Mouse (Mus musculus): Measurements from ENCODE around the gene Sspn.

The Sspn gene

GRCm38 (mm10) chr6:145977344-145977743, 45.9 kb downstream of the Sspn start:
- DNase-seq = no peak

- no peak for DNase-seq
Measured at GRCm38 (mm10) chr6:145977771-145978450, 46.5 kb downstream of the Sspn start.

GRCm38 (mm10) chr6:145981074-145981473, 49.6 kb downstream of the Sspn start:
- no peak for DNase-seq

- no peak for DNase-seq
Measured at GRCm38 (mm10) chr6:145982335-145982734, 50.9 kb downstream of the Sspn start.

GRCm38 (mm10) chr6:145990578-145990977, 59.1 kb downstream of the Sspn start:
- DNase-seq = no peak

- peak; percentile 58 for DNase-seq
Measured at GRCm38 (mm10) chr6:145992526-145992925, 61.1 kb downstream of the Sspn start.

- DNase-seq = peak; percentile 57
Measured at GRCm38 (mm10) chr6:145992985-145993384, 61.5 kb downstream of the Sspn start.

- peak; percentile 76 for DNase-seq
Measured at GRCm38 (mm10) chr6:145998314-145999007, 67.0 kb downstream of the Sspn start.

GRCm38 (mm10) chr6:146000767-146001166, 69.3 kb downstream of the Sspn start:
- no peak for DNase-seq

- DNase-seq = no peak
Measured at GRCm38 (mm10) chr6:146001396-146002191, 70.2 kb downstream of the Sspn start.

- DNase-seq = no peak
Measured at GRCm38 (mm10) chr6:146004174-146004601, 72.7 kb downstream of the Sspn start.

GRCm38 (mm10) chr6:146005129-146005886, 73.9 kb downstream of the Sspn start:
- DNase-seq = no peak

GRCm38 (mm10) chr6:146005935-146006564, 74.6 kb downstream of the Sspn start:
- DNase-seq = no peak

GRCm38 (mm10) chr6:146006753-146007152, 75.3 kb downstream of the Sspn start:
- DNase-seq = no peak

GRCm38 (mm10) chr6:146008450-146008981, 77.1 kb downstream of the Sspn start:
- DNase-seq = peak; percentile 37

- DNase-seq = no peak
Measured at GRCm38 (mm10) chr6:146009163-146009915, 77.9 kb downstream of the Sspn start.

GRCm38 (mm10) chr6:146010093-146010764, 78.8 kb downstream of the Sspn start:
- no peak for DNase-seq

- peak; percentile 39 for DNase-seq
Measured at GRCm38 (mm10) chr6:146014312-146014711, 82.9 kb downstream of the Sspn start.
